Mouse (Mus musculus) bone marrow, adult 2 months (tissue): ENCODE results near the gene Tmed8. TPM values are rescaled to one million over a fixed set of nuclear protein-coding genes. Genes with fewer than 3 reads are reported as not detected.

Experiments used
- H3K27ac ChIP-seq: fragments of 200-500 bp; 2 replicates; pipeline ENCODE4 v1.5.1; 2012; ENCODE audit warnings: low read depth, mild to moderate bottlenecking, control low read depth, inconsistent platforms, low read length; ENCODE audit not compliant: control insufficient read depth, poor library complexity, insufficient read depth
- H3K4me1 ChIP-seq: fragments of 200-500 bp; 2 replicates; pipeline ENCODE4 v1.6.1; 2011; ENCODE audit warnings: low read length; ENCODE audit not compliant: control insufficient read depth, insufficient read depth
- H3K4me3 ChIP-seq: fragments of 200-500 bp; replicated peaks from 2 replicates; pipeline ENCODE3; 2011; ENCODE audit warnings: mild to moderate bottlenecking, low read depth, low read length, control low read depth; ENCODE audit not compliant: control insufficient read depth
- CTCF ChIP-seq: fragments of 200-500 bp; IDR thresholded peaks from 2 replicates; pipeline ENCODE4 v1.5.1; 2011; ENCODE audit warnings: low read length, control low read depth; ENCODE audit not compliant: control insufficient read depth, insufficient read depth
- POLR2A ChIP-seq: fragments of 200-500 bp; IDR thresholded peaks from 2 replicates; pipeline ENCODE4 v1.6.1; 2011; ENCODE audit warnings: low read depth, mild to moderate bottlenecking, control low read depth, low read length, borderline replicate concordance; ENCODE audit not compliant: control insufficient read depth
- WGBS: fragments of 180-500 bp; shearing (Covaris S2); methylation state at CpG from one replicate; pipeline ENCODE4 v1.1.7; 2018; 5-methylcytosine and 5-hydroxymethylcytosine counted together
- polyA plus RNA-seq: library from polyadenylated mRNA; stranded (reverse); fragments of >200 nt; gene quantifications from 2 replicates; pipeline ENCODE4 v1.2.4, GENCODE M21; 2011; ENCODE audit warnings: low replicate concordance; ENCODE audit not compliant: missing spikeins, insufficient read depth, insufficient read length

Tmed8 gene
- polyA plus RNA-seq, 1 experiment, result 5.0 TPM

- 14% methylated on average over 15 of the region's 15 CpGs for WGBS
- peak overlapping the region; percentile 98 for H3K4me3 ChIP-seq
- no peak overlapping the region for H3K27ac ChIP-seq
- no peak for TF ChIP-seq CTCF
- TF ChIP-seq POLR2A, result no peak
- no peaks in the 10 kb centered on the region for H3K4me1 ChIP-seq
These were observed 52.1 kb downstream of the Tmed8 start for GRCm38 (mm10) chr12:87148136-87148535.

GRCm38 (mm10) chr12:87147395-87148089 lies 52.7 kb downstream of the Tmed8 start, which contains the start of gene Pomt2:
TSS of gene Pomt2 (minus strand) at chr12:87147968.
- Histone ChIP-seq H3K4me1 (no peaks in the 10 kb centered on the region), H3K4me3 (peak within 1 kb of the TSS; percentile 98), H3K27ac (peak within 1 kb of the TSS; percentile 73)
- WGBS, result under 1% methylated on average over 61 of the region's 61 CpGs
- TF ChIP-seq POLR2A (peak; percentile 54), CTCF (no peak)

DNA sequence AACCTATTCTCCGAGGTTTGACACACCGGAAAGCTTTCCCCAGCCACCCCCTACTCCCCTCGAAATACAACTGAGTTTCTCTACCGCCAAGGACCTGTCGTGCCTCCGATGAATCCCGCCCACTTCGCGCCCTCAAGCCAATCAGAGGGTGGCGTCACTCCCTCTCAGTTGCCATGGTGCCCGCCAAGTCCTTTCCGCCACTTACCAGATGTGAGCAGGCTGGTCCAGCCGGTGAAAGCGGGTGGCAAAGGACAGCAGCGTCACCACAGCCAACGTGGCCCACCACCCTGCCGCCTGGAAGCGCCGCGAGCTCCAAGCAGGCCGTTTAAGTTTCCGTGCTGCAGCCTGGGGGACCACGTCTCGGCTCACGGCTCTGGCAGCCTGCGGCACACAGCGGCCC lies 53.3 kb downstream of the Tmed8 start, which contains the start of gene Gstz1:
Gstz1 (plus strand) TSS at position 200 of the 400 bp plus-strand sequence.
- peak within 1 kb of the TSS; percentile 73 for H3K27ac ChIP-seq
- TF ChIP-seq POLR2A (peak; percentile 33; the same call in 1 of the 2 replicates), CTCF (no peak)
- no peaks in the 10 kb centered on the region for H3K4me1 ChIP-seq
- peak within 1 kb of the TSS; percentile 98 for H3K4me3 ChIP-seq
- 0% methylated on average over 27 of the region's 27 CpGs for WGBS

GRCm38 (mm10) chr12:87142156-87142555 lies 58.1 kb downstream of the Tmed8 start:
- TF ChIP-seq POLR2A (no peak), CTCF (no peak)
- 46% methylated on average over 2 of the region's 2 CpGs for WGBS
- Histone ChIP-seq H3K27ac (no peak overlapping the region), H3K4me1 (no peaks in the 10 kb centered on the region), H3K4me3 (no peak overlapping the region)

GRCm38 (mm10) chr12:87138768-87139167 lies 61.5 kb downstream of the Tmed8 start:
- TF ChIP-seq CTCF (no peak), POLR2A (no peak)
- Histone ChIP-seq H3K4me3 (no peak overlapping the region), H3K27ac (no peak overlapping the region), H3K4me1 (no peaks in the 10 kb centered on the region)
- WGBS, result 34% methylated on average over 2 of the region's 2 CpGs

GRCm38 (mm10) chr12:87138342-87138701 lies 61.9 kb downstream of the Tmed8 start:
- H3K27ac ChIP-seq, result no peak overlapping the region
- H3K4me1 ChIP-seq, result no peaks in the 10 kb centered on the region
- 86% methylated on average over 2 of the region's 2 CpGs for WGBS
- TF ChIP-seq POLR2A (no peak), CTCF (no peak)
- no peak overlapping the region for H3K4me3 ChIP-seq

DNA sequence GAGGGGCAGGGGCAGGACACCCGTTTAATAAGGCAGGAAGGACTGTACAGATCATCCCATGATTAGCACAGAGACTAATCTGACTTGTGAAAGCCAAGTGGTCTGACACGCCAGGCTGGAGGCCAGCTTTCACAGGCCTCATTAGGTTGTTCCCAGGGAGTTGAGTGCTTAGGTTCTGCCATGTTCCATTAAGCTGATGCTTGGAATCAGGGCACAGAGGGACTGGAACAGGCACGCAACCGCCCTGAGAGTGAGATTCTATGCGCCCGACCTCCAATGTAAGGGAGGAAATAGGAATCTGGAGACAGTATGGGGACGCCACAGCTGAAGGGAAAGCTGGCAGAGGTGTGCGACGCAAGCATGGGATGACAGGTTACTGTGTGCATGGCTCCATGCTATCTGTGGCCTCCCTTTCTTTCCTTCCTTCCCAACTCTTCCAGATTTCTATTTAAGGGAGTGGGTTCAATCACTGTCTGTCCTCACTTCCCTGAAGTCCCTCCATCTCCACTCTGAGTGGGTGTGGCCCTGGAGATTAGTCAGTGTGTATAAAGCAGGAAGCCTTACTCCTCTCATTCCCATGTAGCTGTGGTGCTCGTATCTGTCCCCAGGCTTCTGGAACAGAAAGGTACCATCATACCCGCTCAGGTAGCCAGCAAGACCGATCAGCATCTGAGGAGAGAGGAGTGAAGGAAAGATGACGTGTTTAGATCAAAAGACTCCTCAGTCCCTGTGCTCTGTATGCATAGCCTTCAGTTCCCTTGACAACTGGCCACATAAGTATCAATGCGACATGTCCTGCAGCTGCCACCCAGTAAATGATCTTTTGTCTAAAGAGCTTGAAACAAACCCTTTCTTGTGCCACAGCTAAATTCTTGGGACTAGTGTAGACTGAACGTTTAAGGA lies 62.6 kb downstream of the Tmed8 start:
- H3K4me3 ChIP-seq, result no peak overlapping the region
- TF ChIP-seq POLR2A, result no peak
- TF ChIP-seq CTCF, result no peak
- no peak overlapping the region for H3K27ac ChIP-seq
- H3K4me1 ChIP-seq, result no peaks in the 10 kb centered on the region
- 79% methylated on average over 15 of the region's 15 CpGs for WGBS

GRCm38 (mm10) chr12:87132784-87133183 lies 67.5 kb downstream of the Tmed8 start:
- whole genome bisulfite sequencing, result 81% methylated on average over 9 of the region's 9 CpGs

More at GRCm38 (mm10) chr12:87132784-87133183, 67.5 kb downstream of the Tmed8 start:
- Histone ChIP-seq H3K4me3 (no peak overlapping the region), H3K27ac (no peak overlapping the region), H3K4me1 (no peaks in the 10 kb centered on the region)
- TF ChIP-seq POLR2A, result no peak
